Mouse (Mus musculus): ENCODE measurements around the gene Phf2. TPM values are rescaled to one million over a fixed set of nuclear protein-coding genes. Genes with fewer than 3 reads are reported as not detected.
"Not testable (repeated sequence)": the region's sequence is repeated elsewhere in the genome, so short reads cannot be mapped to it uniquely, and the experiment has no call there.

Gene Phf2
- total RNA-seq, 2 experiments from 2014 or later, result 32.8 to 38.3 TPM

- DNase-seq (ENCODE audit: low spot score in 2 of 2), result no peak
- intact Hi-C loops (cut with DNase I), result no loop called here
Observed at GRCm38 (mm10) chr13:48814406-48814805, 56.5 kb downstream of the Phf2 start.

- intact Hi-C loops (cut with DNase I), result no loop called here
- no peak for DNase-seq (ENCODE audit: low spot score in 2 of 2)
Observed at GRCm38 (mm10) chr13:48810991-48811390, 59.9 kb downstream of the Phf2 start.

DNA sequence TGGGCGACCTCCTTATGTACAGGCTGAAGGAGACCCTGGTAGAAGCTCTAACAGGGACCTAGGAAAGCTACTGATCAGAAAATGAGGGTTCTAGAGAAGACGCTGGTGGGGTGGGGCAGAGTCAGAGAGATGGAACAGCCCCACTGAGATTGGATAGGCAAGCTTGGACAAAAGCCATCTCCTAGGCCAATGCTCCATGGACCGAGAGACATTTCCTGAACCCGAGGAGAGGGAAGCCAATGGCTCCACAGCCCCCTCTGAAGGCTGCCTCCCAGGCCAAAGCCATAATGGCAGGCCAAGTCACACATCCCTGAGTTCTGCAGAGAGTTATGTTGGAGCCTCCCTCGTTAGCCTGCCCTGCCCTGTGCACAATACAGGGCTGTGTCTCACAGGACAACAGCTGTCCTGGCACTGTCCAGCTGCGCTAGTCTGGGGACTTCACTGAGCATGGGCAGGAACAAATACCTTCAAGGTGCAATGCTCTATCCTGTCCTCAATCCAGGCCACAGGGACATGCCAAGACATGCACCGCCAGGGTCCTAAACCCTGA lies 60.6 kb downstream of the Phf2 start:
- intact Hi-C loops (cut with DNase I), result no loop called here
- DNase-seq (ENCODE audit: low spot score in 2 of 2), result no peak

- intact Hi-C loops (cut with DNase I); DNase-seq (ENCODE audit: low spot score in 2 of 2): not testable (repeated sequence)
Observed at GRCm38 (mm10) chr13:48809668-48810067, 61.3 kb downstream of the Phf2 start.

GRCm38 (mm10) chr13:48807481-48808031 lies 63.4 kb downstream of the Phf2 start:
- intact Hi-C loops (cut with DNase I), result no loop called here

DNA sequence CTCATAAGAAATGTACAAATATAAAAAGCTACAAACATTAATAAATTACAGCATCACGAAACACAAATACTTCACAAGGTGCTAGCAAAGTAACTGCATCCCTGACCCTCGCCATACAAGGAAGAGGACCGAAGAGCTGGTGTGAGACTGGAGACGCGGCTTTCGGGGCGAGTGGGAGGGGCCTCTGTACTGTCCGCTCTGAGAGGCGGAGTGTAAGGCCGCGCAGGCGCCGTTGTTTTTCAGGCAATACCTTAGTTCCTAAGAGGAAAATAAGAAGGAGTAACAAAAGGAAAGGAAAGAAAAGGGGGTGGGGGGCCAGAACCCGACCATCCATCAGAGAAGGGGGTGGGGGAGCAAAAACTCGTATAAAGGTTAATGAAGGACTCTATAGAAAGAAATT lies 68.7 kb downstream of the Phf2 start:
- intact Hi-C loops (cut with DNase I), result loop anchor here (5.0 kb wide), 1 partner anchor 275 kb away; no protein-coding TSS in a partner anchor
- DNase-seq (ENCODE audit: low spot score in 2 of 2), result no peak

More at GRCm38 (mm10) chr13:48807481-48808031, 63.4 kb downstream of the Phf2 start:
- peak; percentile 35 to 56 for DNase-seq (ENCODE audit: low spot score in 2 of 2)

- intact Hi-C loops (cut with DNase I), result loop anchor here (2.0 to 5.0 kb wide), 2 partner anchors 146 to 274 kb away; no protein-coding TSS in a partner anchor
- peak; percentile 50 to 52 for DNase-seq (ENCODE audit: low spot score in 2 of 2)
Observed at GRCm38 (mm10) chr13:48800850-48801546, 69.9 kb downstream of the Phf2 start.

DNA sequence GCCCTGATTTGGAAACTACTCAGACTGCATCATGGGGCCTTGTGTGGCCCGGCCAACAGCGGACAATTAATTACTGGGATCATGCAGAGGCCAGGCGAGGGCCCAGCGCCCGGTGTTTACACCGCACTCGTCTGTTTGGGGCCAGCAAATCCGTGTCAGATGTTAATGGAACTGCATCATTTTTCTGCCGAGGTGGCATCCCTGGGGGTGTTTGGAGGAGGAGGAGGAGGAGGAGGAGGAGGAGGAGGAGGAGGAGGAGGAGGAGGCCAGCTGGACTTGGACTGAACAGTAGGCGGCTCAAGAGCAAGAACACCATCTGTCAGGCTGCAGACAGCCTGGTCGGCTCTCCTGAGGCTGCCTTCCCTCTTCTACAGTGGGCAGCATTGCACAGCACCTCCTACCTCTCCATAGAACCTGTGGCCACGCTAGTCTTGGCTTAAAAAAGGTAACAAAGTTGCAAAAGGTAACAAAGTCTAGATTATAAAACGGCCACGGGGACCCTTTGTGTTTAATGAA lies 72.6 kb downstream of the Phf2 start:
- no peak for DNase-seq (ENCODE audit: low spot score in 2 of 2)
- intact Hi-C loops (cut with DNase I), result no loop called here

DNA sequence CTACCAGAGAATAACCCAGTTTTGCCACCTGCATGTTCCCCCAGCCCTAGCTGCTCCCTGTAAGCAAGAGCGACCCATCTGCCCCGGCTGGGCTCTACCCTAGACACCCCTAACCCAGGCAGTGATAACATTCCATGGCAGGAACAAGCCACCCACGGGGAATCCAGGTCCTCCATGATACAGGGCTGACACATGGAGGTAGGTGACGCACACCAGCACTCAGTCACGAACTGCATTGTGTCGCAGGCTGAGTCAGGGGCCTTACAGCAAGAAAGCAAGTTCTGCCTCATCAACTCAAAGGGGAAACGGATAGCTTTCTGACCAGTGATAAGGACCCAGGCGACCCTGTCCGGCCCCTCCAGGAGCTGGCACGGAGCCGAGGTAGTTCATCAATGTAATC lies 74.0 kb downstream of the Phf2 start:
- intact Hi-C loops (cut with DNase I), result no loop called here
- no peak for DNase-seq (ENCODE audit: low spot score in 2 of 2)

- no peak for DNase-seq (ENCODE audit: low spot score in 2 of 2)
- intact Hi-C loops (cut with DNase I), result no loop called here
Observed at GRCm38 (mm10) chr13:48795711-48796110, 75.2 kb downstream of the Phf2 start.

DNA sequence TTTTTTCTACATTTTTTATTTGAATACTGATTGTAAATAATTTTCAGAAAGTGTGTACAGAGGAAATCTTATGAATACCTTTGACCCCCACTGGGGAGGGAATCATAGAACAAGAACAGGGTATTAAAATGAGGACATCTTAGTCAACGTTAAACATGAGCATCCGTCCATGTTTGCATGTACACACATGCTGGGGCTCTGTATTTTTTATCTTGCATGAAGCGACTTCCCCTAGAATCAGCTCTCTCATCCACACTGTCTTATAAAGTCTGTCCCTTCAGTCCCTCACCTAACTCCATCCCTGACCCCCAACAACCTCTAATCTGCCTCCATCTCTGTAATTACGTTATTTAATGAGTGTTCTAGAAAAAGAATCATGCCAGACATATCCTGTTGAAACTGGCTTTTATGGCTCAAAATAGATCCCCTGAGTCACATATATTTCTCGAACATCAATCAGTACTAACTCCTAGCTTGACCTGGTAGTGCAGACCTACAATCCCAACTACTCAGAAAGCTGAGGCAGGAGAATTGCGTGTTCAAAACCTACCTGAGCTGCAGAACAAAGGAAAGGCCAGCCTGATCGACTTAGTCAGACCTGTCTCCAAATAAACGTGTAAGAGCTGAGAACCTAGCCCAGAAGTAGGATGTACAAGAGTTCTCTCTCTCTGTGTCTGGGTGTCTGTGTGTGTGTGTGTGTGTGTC lies 86.2 kb downstream of the Phf2 start:
- intact Hi-C loops (cut with DNase I), result loop anchor here (5.0 kb wide), 1 partner anchor 112 kb away; no protein-coding TSS in a partner anchor
- no peak for DNase-seq (ENCODE audit: low spot score in 2 of 2)

DNA sequence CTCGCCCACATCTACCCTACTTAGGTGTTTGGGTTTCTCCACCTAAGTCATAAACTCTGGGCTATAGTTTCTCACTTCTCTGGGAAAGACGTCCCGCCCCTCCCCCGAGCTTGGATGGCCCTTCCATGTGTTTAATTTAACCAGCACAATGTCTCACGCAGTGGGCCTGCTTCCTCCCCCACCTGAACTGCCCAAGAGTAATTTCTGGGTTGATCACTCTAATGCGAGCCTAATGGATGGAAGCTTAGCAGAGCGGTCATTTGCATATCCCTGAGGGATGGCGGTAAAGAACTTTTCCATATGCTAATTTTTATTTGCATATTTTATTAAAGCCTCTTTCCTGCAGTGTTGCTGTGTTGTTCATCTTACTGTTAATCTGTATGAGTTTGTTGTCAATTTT lies 86.8 kb downstream of the Phf2 start:
- no peak for DNase-seq (ENCODE audit: low spot score in 2 of 2)
- intact Hi-C loops (cut with DNase I), result no loop called here

GRCm38 (mm10) chr13:48782727-48783725 lies 87.9 kb downstream of the Phf2 start:
- DNase-seq (ENCODE audit: low spot score in 2 of 2), result no peak
- intact Hi-C loops (cut with DNase I), result no loop called here

DNA sequence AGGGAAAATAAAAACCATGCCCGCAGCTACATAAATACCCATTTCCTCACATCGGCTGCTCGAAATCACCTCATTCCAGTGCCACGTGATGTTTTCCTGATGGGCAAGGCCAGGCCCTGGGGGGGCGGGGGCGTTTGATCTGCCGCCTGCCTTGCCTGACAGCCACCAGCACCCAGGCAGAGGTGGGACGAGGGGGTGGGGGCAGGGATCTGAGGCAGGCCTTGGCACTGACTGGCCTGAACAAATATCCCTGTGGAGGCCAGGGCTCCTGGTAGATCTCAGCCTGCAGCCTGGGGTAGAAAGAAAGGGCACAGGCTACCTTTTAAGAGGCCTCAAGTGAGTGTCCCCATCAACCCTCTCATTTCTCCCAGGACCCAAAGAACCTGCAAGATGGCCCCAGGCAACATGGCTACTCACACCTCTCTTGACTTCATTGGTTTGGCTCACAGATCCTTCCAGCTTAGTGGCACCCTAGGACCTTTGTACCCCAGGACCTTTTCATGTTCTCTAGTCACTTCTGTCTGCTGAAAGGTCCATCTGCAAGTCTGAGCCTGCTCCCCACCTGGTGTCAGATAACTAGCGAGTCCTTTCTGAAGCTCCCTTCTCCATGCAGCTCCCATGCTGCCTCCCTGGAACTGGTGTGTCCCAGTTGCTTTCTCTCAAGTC lies 90.4 kb downstream of the Phf2 start:
- no peak for DNase-seq (ENCODE audit: low spot score in 2 of 2)
- intact Hi-C loops (cut with DNase I), result no loop called here

DNA sequence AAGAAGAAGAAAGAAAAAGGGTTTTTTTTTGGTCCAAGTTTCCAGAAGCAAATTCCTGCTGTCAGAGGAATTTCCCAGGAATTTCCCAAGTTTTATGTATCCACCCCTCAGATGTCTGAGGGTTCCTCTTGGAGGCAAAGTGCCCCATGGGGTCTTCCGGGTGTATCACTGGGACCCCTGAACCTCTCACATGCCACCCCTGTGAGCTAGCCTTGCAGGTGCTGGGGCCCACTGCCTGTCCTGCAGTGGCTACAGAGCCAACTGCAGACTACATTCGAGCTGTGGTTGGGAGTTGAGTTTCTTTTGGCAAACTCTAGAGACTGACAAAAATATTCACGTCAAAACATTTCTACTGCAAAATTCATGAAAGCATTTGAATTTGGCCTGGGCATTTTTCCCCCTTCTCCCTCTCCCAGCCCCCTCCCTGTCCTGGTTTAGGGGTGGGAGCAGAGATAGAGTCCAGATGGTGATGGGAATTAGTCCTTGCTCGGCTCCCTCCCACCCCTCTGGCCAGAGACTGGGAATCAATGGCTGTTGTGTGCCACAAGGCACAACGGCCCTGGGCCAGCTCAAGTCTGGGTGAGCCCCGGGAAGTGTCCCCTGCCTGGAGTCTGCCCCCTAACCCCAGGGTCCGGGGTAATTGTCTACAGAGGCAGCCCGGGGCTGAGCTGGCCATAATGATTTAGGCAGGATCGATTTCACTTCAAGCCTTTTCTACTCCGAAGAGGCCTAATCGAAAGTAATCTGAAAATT lies 91.2 kb downstream of the Phf2 start:
- intact Hi-C loops (cut with DNase I), result no loop called here
- DNase-seq (ENCODE audit: low spot score in 2 of 2), result no peak

DNA sequence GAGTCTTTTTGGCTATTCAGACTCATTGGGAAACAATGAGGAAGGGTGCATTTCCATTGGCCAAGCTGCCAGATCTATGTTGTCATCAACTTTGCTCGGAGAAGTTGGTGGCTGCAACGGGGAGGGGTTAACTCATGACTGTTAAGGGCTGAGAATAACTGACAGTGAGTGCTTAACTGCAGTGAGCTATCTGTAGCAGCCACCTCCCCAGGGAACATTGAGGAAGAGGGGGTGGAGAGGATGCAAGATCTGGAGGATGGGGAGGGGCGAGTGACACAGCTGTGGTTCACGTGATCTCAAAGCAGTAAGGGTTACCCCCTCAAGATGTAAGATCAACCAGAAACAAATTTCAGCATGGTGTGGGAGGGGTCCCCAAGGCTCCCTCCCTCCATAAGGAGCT lies 92.8 kb downstream of the Phf2 start:
- intact Hi-C loops (cut with DNase I), result no loop called here
- no peak for DNase-seq (ENCODE audit: low spot score in 2 of 2)

DNA sequence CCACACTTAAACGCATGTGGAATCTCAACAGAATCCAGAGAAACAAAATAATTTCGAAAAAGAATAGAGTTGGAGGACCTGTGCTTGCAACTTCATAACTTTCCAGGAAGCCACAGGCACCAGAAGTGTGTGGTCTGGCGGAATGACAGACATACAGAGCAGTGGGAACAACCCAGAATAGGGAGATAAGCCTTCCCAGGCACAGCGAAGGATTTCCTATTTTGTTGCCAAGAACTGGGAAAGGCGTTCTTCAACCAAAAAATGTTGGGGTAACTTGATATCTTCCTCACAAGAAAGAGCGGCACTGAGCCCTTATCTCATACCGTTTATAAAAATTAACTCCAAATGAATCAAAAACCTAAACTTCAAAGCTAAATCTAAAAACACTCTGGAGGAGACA lies 96.4 kb downstream of the Phf2 start:
- intact Hi-C loops (cut with DNase I), result no loop called here
- no peak for DNase-seq (ENCODE audit: low spot score in 2 of 2)

GRCm38 (mm10) chr13:48768109-48768508 lies 102.8 kb downstream of the Phf2 start:
- no peak for DNase-seq (ENCODE audit: low spot score in 2 of 2)
- intact Hi-C loops (cut with DNase I), result no loop called here

Measured in left cerebral cortex, postnatal 36 days (tissue).